Mouse (Mus musculus) cerebellum, postnatal 36 days (tissue): ENCODE measurements around the gene Mapk7.

Experiments
- DNase-seq, 2 experiments: peaks; one replicate each; pipeline ENCODE4 v3.0.0; 2021 to 2022; ENCODE audit warnings: mixed read lengths in 2 of 2

Mapk7 gene

DNA sequence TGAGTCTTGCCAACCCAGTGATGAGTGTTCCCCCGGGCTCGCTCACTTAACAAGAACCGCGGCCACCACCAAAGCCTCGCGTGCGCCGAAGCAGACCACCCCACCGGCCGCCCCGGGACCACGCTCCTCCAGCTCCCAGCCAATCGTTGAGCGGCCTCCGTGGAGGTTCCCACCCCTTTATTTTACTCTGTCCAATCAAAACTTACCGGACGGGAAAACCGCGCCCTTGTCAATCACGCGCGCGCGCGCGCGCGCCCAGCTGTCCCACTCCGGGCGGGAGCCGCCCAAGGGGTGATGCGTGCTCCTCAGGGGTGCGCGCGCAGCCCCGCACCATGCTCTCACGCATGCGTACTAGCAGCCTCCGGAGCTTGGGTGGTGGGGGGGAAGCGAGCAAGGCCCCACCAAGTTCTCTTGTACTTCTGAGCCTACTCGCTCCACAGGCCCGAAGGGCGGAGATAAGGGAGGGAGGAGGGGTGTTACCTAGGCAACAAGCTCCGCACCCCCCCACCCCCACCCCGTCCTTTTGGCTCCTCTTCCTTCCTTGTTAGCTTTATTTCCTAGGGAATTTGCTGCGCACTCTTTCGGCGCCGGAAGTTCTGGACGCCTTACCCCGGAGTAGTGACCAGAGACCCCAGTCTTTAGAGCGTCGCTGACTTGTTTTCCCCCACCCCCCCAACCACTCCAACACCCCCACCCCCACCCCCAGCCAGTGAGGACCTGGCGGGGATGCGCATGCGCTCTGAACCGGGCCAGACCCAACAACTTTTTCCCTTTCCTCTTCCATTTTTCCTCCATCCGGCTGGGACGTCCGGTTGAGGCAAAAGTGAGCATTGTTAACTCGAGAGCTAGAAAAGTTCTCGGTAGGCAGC, at the start of gene Mapk7:
Mapk7 (minus strand) TSS at position 278 of the 869 bp plus-strand sequence.
- DNase-seq: peak; percentile 94 to 96

DNA sequence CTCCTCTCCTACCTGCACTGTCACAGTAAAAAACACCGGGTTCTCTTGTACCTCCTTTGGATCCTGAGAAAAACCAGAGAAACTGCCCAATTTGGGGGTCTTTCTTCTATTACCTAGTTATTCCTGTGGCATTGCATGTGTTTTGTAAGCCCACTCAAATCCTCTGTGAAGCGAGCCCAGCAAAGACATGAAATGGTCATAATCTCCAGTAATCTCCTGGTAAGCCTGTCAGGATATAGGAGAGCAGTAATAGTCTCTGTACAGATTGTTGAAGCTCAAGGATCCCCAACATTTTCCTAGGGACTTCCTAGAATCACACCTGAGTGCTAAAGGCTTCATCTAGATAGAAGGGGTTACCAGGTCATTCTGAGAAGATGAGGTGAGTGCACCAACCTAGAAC, 46.9 kb upstream of the Mapk7 start:
- DNase-seq: no peak

DNA sequence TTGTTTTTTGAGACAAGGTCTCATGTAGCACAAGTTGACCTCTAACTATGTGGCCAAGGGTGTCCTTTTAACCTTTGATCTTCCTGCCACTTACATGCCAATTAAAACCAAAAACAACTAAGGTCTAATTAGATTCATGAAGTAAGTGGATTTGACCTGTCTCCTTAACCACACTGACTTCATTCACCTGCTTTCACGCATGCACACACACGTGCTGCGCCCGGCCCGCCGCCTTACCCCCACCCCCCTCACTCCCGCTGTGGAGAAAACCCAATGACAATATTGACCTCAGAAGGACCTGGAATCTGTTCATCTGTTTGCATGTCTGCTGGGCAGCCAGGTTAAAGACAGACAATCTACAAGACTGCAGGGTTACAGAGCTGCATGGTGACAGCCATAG, 46.4 kb upstream of the Mapk7 start:
- no peak for DNase-seq

DNA sequence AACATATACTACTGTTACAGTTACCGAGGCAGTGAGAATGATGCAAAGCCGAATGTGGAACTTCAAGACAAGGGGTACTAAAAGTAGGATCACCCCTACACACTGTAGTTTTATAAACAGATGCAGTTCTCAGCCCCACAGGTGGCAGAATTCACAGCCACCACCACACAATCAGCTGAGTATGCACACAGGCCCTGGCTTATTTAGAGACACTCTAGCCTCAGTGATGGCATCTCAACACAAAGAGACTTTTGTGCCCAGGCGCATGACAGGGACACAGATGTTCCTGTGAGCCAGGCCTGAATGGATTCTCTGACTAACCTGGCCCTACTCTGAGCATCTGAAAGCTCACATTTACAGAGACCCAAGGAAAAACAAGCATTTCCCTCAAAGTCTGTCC, 43.2 kb upstream of the Mapk7 start:
- DNase-seq: no peak

DNA sequence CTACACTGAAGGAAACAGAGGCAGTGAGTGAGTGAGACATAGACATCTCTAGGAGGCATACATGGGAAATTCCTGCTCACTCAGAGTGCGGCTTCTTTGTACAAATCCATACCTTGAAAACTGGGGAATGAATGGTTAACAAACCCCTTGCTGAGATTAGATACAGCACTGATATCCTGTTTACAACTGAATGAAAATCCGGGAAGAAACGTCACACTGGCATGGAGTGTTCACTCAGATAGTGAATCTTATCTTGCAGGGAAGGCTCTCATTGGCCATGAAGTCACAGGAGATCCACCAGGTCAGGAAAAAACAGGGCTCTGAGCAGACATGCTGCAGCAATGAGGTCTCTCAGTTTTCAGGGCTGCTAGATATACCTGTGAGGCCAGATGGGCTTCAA, 42.7 kb upstream of the Mapk7 start:
- no peak for DNase-seq

DNA sequence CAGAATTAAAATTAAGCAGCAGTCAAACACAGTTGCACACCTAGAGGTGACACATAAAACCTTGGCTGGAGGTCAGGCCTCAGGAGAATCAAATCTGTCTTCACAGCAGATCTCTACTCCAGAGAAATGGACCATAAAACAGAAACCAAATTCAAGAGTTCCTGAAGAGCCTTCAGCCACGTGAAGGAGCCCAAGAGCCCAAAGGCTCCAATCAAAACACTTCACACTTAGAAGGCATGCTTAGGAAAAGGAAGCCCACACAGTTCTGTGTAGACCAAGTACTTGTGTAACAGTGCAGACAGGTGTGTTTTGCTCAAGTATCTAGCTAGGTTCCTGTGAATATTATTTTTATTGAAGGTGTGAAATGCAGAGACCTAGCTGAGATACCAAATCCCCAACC, 41.3 kb upstream of the Mapk7 start:
- no peak for DNase-seq

DNA sequence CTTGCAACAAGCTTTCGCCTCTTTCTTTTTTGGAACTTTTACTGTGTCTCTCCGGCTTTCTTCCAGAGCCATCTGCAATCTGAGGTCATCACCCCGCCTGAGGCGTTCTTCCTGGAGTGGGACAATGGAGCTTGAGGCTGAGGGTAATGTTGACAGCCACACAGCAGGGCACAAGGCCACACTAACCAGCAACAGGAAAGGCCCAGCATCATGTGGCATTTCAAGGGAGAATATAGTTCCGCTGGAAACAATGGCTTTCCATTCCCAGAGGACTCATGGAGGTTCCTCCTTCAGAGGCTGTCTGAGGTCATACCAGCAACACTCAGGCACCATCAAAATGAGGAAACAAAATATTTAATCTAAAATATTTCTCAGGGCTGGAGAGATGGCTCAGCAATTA, 39.4 kb upstream of the Mapk7 start:
- DNase-seq: no peak

DNA sequence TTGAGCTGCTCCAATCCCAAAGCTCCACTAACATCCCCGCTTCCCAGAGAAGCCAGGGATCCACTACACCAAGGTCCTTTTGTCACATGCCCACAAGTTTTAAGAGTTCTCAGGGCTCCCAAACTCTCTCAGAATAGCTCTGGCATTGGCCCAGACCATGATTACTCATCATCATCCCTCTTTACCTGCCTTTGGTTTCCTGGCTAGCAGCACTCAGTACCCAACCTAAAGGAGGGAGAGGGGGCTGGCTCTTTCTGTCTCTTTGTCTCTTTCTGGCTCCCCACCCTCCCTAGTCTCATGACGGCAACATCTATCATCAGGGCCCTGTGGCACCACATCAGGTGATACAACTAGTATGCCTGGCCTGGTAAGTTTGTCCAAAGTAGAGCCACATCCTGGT, 38.6 kb upstream of the Mapk7 start:
- DNase-seq: no peak

DNA sequence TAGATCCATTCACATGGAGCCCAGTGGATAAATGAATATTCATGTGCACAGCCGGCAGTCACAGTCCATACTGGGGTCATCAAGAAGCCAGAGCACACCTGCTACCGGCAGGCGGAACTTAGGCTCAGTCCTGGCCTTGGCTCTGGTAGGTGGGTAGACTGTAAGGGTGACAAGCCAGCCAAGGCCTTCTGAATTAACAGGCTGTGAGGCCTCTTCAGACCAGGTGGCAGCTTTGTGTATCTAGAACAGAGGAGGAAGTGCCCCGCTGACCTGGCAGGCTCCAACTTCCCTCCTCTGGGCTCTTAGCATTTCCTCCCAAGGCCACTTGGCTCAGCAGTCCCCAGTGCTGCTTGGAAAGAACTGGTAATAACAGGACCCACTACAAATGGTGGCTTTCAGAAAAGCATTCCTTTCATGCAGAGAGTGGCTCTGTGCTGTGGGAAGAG, 35.1 kb upstream of the Mapk7 start:
- peak; percentile 83 to 86 for DNase-seq

DNA sequence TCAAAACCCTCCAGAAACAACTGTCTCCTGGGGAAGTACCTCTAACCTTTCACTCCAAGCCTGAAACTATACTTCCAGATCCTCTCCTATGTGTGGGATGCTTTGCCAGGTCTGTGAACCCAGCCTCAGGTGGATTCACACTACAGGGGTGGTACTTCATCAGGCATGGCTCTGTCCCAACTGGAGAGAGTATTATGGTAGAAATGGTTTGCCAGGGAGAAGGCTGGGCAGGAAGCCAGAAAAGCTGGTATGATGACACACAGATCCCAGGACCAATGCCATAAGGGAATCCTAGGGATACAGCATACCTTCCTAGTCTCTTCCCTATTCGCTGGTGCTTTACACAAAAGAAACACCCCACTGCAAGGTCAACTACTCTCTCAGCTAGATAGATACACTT, 32.7 kb upstream of the Mapk7 start:
- peak; percentile 85 to 92 for DNase-seq

DNA sequence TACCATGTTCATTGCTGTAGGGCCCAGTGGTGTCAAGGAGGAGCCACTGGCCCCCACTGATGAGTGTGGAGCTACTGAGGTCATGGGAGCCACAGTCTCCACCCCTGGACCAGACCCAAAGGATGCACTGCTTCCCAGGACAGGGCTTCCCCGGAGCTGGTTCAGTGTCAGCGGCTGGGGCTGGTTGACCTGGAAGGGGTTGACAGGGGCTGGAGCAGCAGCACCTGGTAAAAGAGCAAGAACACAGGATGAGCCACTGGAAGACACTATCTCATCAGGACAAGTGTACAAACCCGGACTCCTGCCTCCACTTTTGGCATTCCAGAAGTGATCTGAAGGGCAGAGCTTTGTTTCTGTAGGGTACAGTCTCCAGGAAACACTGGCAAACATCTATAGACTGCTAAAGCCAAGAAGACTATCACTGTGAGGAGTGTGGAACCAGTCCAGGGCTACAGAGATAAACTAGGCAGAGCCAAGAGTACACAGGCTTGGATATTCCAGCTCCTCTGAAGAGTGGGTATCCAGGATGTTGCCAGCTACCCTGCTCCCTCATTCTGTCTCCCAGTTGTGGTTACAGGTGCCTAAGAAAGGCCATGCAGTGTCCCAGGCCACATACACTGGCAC, 25.4 kb upstream of the Mapk7 start:
- DNase-seq: no peak

DNA sequence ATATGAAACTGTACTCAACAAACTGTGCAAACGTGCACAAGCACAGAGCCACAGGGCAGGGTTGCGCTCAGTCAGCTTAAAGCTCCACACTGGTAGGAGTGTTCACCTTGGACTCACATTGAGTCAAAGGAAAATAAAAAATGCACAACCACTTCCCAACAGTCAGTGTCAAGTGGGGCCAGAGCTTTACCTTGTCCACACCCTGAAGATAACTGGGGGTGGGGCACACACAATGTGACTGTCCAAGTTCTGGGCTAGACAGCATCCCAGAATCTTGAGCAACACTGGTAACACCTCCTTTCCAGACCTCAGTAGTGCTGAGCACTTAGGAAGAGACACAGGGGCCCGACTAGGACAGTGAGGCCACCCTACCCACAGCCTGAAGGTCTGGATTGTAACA, 24.7 kb upstream of the Mapk7 start:
- DNase-seq: no peak

DNA sequence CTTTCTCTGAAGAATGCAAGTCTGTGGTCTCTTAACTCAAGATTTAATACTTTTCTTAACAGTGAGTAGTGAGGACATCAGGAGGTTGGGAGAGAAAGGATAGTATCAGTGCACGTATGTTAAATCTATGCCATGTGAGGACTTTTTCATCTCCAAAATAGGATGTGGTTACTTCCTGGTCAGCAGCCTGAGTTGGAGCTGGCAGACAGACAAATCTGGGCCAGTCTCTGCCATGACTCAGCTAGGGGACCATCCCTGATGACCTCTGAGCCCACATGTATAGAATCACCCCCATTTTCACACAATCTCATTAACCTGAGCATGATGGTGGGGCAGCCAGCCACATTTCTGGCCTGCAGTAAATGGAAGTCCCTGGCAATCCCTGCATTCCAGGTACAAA, 23.8 kb upstream of the Mapk7 start:
- no peak for DNase-seq

DNA sequence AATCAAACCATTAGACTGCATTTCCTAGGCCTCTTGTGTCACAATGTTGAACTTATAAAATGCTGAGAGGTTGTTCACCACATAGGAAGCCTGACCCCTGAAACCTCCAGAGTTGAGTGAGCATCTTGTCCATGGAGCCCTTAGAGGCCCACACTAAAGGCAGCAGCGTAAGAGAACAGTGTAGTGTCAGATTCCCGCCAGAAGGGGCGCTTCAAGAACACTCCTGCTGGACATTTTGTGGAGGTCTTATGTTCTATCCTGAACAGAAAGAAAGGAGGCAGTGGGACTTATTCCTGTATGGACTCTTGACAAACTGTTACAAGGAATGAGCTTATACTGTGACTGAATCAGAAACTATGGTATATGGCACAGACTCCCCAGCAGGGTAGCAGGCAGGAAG, 20.7 kb upstream of the Mapk7 start:
- DNase-seq: peak; percentile 56 to 58

DNA sequence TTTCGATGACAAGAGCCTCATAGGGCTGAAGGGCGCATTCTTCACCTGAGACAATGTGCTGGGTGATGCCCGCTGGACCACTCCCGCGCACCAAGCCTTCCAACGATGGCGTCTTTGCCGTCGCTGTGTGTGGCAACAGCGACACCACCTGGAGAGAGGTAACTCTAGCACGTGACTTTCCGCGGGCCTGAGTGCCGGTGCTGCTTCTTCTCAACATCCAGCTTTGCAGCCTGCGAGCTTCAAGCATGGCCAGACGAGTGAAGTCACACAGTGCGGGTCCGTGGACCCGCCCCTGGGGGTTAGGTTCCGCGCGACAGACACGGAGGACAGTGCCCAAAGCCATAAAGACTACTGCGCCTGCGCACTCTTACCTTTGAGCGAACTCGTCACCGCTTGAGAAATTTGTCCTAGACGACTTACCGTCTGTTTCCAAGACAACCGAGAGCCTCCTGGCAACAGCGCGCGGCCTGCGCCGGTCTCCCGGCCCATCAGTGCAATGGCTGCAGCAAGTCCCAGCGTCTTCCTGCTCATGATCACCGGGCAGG, 10.6 kb upstream of the Mapk7 start, which contains the start of gene B9d1:
B9d1 (plus strand) TSS at position 432 of the 545 bp plus-strand sequence.
- peak; percentile 96 to 100 for DNase-seq

DNA sequence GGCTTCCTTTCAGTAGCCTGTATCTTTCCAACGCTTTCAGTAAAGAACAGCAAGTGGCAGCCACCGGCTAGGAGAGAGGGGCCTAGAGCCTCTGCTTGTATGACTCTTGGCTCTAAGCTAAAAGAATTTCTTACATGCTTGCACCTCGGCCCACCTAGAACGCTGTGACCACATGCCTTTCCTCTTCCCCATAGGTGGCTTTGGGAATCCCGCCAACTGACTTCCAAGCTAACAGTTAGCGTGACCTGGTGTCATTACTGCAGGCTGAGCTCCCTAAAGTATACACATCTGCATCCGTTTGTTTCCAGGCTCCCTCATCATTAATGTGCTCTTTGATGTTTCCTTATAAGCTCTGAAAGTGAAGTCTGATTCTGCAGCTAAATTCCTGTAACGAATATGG, 9.7 kb upstream of the Mapk7 start:
- DNase-seq: peak in 1 of 2 experiments; percentile 26

DNA sequence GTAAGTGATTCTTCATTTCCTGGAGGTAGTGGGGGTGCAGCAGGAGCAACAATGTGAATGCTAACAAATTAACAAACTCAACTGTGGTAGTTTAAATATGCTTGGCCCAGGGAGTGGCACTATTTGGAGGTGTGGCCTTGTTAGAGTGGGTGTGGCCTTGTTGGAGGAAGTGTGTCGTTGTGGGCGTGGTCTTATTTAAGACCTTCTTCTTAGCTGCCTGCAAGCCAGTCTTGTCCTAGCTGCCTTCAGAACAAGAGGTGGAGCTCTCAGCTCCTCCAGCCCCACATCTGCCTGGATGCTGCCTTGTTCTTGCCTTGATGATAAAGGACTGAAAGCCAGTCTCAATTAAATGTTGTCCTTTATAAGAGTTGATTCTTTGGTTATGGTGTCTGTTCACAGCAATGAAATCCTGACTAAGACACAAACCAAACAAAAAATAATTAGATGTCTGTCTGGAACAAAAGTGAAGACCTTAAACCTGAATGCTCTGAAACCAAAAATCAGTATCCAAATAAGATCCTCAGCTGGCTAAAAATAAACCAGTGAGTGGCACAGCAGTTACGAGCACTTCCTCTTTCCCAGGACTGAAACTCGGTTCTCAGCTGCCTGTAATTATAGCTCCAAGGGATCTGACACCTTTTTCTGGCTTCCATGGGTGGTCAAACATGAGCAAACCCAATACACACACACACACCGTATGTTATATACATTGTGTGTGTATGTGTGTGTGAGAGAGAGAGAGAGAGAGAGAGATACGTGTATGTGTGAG, 4.7 kb upstream of the Mapk7 start:
- DNase-seq: no peak

DNA sequence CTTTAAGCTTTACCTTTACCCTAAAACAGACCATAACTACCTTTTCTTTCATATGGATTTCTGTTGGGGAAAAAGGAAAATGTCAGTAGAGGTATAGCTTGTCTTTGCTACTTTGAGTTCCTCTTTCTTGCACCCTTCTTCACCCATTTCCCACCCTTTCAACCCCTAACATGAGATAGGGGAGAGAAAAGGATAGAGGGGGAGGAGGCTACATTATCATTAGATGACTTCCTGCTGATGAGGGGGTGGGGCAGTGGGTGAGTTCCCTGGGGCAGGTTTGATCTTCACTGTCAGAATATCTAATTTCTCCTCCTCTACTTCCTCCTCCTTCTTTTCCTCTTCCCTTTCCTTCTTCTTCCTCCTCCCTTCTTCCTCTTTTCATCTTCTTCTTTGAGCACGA, 3.3 kb upstream of the Mapk7 start:
- no peak for DNase-seq

DNA sequence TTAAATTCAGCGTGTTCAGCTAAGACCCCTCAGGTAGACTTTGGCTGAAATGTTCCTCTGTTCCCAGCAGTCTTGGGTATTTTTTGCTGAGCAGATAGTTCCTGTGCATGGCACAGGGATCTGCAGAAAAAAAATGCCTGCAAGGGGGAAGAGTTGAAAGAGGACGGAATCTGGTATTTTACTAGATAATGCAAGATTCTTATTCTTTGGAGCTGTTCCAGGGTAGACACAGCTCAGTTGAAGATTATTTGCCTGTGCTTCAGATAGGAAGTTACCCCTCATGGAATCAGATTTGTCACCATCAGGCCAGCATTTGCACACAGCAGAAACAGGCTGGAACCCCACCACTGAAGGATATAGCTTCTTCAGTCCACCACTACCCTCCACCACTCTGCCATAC, 1.3 kb upstream of the Mapk7 start:
- no peak for DNase-seq

DNA sequence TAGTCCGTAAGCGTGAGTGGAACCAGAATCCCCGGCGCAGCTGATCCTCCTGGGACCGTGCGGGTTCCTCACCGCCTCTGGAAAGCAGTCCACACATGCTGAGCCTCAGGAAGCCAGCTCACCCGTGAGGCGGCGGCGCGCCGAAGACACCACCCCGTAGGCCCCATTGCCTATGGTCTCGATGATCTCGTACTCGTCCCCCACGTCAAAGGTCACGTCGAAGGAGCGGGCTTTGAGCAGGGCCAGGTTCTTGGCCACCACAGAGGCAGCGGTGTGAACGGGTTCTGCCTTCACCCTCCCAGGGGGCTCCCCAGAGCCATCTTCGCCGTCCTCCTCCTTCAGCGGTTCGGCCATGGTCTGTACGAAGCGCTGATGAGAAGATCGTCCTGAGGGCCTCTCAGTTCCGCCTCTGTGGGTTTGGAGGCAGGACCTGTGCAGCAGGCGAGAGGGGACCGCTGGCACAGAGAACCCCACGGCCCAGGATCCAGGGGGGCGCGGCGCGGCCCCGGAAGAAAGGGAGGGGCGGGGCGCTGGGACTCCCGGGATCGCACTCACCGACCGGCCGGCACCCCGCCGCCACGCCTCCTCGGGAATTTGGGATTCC, 579 bp downstream of the Mapk7 start:
- DNase-seq: peak; percentile 37 to 48

DNA sequence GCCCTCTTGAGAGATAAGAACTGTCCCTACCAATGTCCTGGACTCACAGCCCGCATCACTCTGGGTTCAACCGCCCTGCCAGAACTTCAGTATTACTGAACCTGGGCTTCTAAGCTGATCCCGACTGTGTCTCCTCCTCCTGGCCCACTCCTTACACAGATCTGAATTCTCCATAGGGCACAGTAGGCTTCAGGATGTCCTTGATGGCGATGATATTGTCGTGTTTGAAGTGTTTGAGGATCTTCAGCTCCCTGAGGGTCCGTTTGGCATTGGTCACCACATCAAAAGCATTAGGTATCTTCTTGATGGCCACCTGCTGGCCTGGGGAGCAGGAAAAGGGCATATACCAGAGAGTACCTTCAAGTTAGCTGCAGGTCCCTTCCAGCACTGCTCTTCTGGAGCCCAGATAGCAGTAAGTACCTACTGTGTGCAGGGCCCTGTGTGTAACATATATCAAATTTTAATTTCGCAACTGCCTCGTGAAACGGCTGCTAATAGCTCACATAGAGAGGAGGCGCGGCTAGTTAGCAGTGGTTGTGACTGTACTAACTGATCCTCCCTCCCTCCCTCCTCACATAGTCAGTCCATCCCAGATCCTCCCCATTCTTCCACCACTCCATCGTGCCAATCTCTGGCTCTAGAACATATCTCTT, 1.3 kb downstream of the Mapk7 start:
- no peak for DNase-seq

DNA sequence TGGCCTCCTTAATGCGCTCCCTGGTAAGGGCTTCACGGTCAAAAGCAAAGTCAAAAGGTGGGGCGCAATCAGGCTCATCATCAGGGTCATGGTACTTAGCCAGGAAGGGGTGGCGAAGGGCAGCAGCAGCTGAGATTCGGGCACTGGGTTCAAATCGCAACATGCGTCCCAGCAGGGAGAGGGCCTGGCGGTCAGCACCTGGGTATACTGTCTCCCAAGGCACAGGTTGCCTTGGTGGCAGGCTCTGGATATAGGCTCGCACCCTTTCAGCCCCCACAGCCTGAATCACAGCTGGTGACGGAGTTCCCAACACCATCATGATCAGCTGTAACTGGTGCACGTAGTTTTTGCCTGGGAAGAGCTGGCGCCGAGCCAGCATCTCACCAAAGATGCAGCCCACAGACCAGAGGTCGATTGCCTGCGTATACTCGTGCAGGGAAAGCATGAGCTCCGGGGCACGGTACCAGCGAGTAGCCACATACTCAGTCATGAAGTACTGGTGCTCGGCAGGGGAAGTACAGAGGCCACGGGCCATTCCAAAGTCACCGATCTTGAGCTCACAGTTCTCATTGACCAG, 3.2 kb downstream of the Mapk7 start:
- no peak for DNase-seq
